Mouse (Mus musculus): Measurements from ENCODE around the gene Pcbp4. TPM values are rescaled to one million over a fixed set of nuclear protein-coding genes. Genes with fewer than 3 reads are reported as not detected.

Pcbp4 gene
- polyA plus RNA-seq (2014; fragmentation: Nextera tagmentation; extraction: Ambion mirVana), result 219 and 256 TPM in 2 replicates

GRCm38 (mm10) chr9:106453271-106454070 lies at the start of gene Pcbp4:
TSS of gene Pcbp4 (plus strand) at chr9:106453291.
- under 1% methylated on average over 37 of the region's 74 CpGs for WGBS
- Histone ChIP-seq H3K27ac (ENCODE audit: low read depth, low read length) (peak within 1 kb of the TSS; percentile 97), H3K4me2 (peak within 1 kb of the TSS; percentile 78), H3K4me3 (ENCODE audit: low read depth, low read length) (peak within 1 kb of the TSS; percentile 88), H3K9me3 (ENCODE audit: control insufficient read depth, low read length) (no peaks in the 10 kb centered on the region), H3K27me3 (ENCODE audit: control insufficient read depth, insufficient read depth, low read length) (no peaks in the 10 kb centered on the region), H3K4me1 (ENCODE audit: control insufficient read depth, insufficient read depth, low read length) (peaks cover 64% of the 10 kb centered on the region), H3K9ac (ENCODE audit: low read length) (peak within 1 kb of the TSS; percentile 97), H3K36me3 (ENCODE audit: control insufficient read depth, insufficient read depth, low read length) (no peaks in the 10 kb centered on the region; the same call in 1 of the 2 replicates)
- DNase-seq (ENCODE audit: low spot score, missing footprints) (peak; percentile 97), ATAC-seq (ENCODE audit: low FRiP score) (peak; percentile 76)

DNA sequence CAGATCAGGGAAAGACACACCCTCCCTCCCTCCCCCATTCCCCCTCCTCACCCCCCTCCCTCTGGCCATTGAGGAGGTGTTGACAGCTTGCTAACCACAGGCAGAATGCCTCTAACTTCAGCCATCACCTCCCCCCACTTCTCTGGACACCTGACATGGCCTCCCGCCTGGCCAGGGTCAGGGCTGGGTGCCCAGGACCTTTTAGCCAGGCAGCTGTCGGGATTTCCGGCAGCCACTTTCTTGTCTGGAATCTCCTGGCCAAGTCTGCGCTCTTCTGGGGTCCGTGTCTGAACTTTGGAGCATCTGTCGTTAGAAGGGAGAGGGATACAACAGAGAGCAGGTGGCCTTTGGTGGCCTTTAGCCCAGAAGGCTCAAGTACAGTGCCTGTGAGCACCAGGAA lies 47.8 kb upstream of the Pcbp4 start:
- no peaks in the 10 kb centered on the region for H3K36me3 ChIP-seq (ENCODE audit: control insufficient read depth, insufficient read depth, low read length)
- WGBS, result 47% methylated on average over 6 of the region's 6 CpGs
- no peaks in the 10 kb centered on the region for H3K27me3 ChIP-seq (ENCODE audit: control insufficient read depth, insufficient read depth, low read length)
- no peak for DNase-seq (ENCODE audit: low spot score, missing footprints)
- H3K4me3 ChIP-seq (ENCODE audit: low read depth, low read length), result no peak overlapping the region
- no peak overlapping the region for H3K27ac ChIP-seq (ENCODE audit: low read depth, low read length)
- H3K9me3 ChIP-seq (ENCODE audit: control insufficient read depth, low read length), result no peaks in the 10 kb centered on the region
- ATAC-seq (ENCODE audit: low FRiP score), result no peak
- H3K4me1 ChIP-seq (ENCODE audit: control insufficient read depth, insufficient read depth, low read length), result no peaks in the 10 kb centered on the region
- H3K4me2 ChIP-seq, result no peak overlapping the region
- H3K9ac ChIP-seq (ENCODE audit: low read length), result no peak overlapping the region

DNA sequence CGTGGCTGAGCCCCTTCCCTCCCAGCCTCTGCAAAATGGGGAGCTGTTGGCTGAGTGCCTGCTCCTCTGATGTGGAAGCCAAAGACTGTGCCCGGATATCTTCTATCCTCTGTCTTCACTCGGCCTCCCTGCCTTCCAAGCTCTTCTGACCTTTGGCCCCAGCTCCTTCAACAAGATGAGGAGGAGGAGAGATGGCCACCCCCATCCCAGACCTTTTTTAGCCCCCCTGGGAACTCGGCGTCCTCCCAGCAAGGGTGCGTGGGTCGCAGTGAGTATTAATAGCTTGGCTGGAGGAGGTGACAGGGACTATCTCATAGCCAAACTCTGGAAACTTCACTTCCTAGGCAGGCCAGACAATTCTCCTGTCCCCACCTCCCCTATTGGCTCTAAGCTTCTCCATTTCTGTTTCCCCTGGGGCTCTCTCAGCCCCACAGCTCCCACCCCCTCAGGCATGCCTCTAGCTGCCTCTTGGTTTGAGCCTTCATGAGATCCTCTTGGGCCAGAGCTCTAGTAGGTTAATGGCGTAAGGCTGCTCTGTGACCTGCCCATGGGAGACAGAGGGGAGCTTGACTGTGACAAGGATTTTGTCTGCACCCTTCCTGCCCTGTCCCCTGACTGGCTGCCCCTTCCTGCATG lies 46.5 kb upstream of the Pcbp4 start:
- no peak for DNase-seq (ENCODE audit: low spot score, missing footprints)
- Histone ChIP-seq H3K4me2 (no peak overlapping the region), H3K27me3 (ENCODE audit: control insufficient read depth, insufficient read depth, low read length) (no peaks in the 10 kb centered on the region), H3K9me3 (ENCODE audit: control insufficient read depth, low read length) (no peaks in the 10 kb centered on the region), H3K36me3 (ENCODE audit: control insufficient read depth, insufficient read depth, low read length) (no peaks in the 10 kb centered on the region), H3K4me1 (ENCODE audit: control insufficient read depth, insufficient read depth, low read length) (no peaks in the 10 kb centered on the region), H3K4me3 (ENCODE audit: low read depth, low read length) (no peak overlapping the region), H3K9ac (ENCODE audit: low read length) (no peak overlapping the region), H3K27ac (ENCODE audit: low read depth, low read length) (no peak overlapping the region)
- 60% methylated on average over 8 of the region's 8 CpGs for WGBS
- no peak for ATAC-seq (ENCODE audit: low FRiP score)

GRCm38 (mm10) chr9:106409096-106409495 lies 44.0 kb upstream of the Pcbp4 start:
- H3K27me3 ChIP-seq (ENCODE audit: control insufficient read depth, insufficient read depth, low read length), result no peaks in the 10 kb centered on the region
- H3K9me3 ChIP-seq (ENCODE audit: control insufficient read depth, low read length), result no peaks in the 10 kb centered on the region
- no peaks in the 10 kb centered on the region for H3K4me1 ChIP-seq (ENCODE audit: control insufficient read depth, insufficient read depth, low read length)
- no peak overlapping the region for H3K4me2 ChIP-seq
- WGBS, result 98% methylated on average over 4 of the region's 4 CpGs
- H3K36me3 ChIP-seq (ENCODE audit: control insufficient read depth, insufficient read depth, low read length), result no peaks in the 10 kb centered on the region
- H3K27ac ChIP-seq (ENCODE audit: low read depth, low read length), result no peak overlapping the region
- no peak overlapping the region for H3K4me3 ChIP-seq (ENCODE audit: low read depth, low read length)
- no peak for ATAC-seq (ENCODE audit: low FRiP score)
- no peak for DNase-seq (ENCODE audit: low spot score, missing footprints)
- H3K9ac ChIP-seq (ENCODE audit: low read length), result no peak overlapping the region

- H3K4me3 ChIP-seq (ENCODE audit: low read depth, low read length), result no peak overlapping the region
- no peaks in the 10 kb centered on the region for H3K9me3 ChIP-seq (ENCODE audit: control insufficient read depth, low read length)
- no peak for ATAC-seq (ENCODE audit: low FRiP score)
- no peak overlapping the region for H3K27ac ChIP-seq (ENCODE audit: low read depth, low read length)
- H3K36me3 ChIP-seq (ENCODE audit: control insufficient read depth, insufficient read depth, low read length), result no peaks in the 10 kb centered on the region
- WGBS, result 83% methylated on average over 2 of the region's 2 CpGs
- H3K9ac ChIP-seq (ENCODE audit: low read length), result no peak overlapping the region
- no peak overlapping the region for H3K4me2 ChIP-seq
- H3K4me1 ChIP-seq (ENCODE audit: control insufficient read depth, insufficient read depth, low read length), result no peaks in the 10 kb centered on the region
- no peak for DNase-seq (ENCODE audit: low spot score, missing footprints)
- no peaks in the 10 kb centered on the region for H3K27me3 ChIP-seq (ENCODE audit: control insufficient read depth, insufficient read depth, low read length)
Measured at GRCm38 (mm10) chr9:106410086-106410650, 42.9 kb upstream of the Pcbp4 start.

- Histone ChIP-seq H3K9ac (ENCODE audit: low read length) (no peak overlapping the region), H3K9me3 (ENCODE audit: control insufficient read depth, low read length) (no peaks in the 10 kb centered on the region), H3K27ac (ENCODE audit: low read depth, low read length) (no peak overlapping the region), H3K4me1 (ENCODE audit: control insufficient read depth, insufficient read depth, low read length) (no peaks in the 10 kb centered on the region), H3K4me3 (ENCODE audit: low read depth, low read length) (no peak overlapping the region), H3K36me3 (ENCODE audit: control insufficient read depth, insufficient read depth, low read length) (no peaks in the 10 kb centered on the region), H3K27me3 (ENCODE audit: control insufficient read depth, insufficient read depth, low read length) (no peaks in the 10 kb centered on the region), H3K4me2 (no peak overlapping the region)
- 84% methylated on average over 9 of the region's 9 CpGs for WGBS
- DNase-seq (ENCODE audit: low spot score, missing footprints) (no peak), ATAC-seq (ENCODE audit: low FRiP score) (no peak)
Measured at GRCm38 (mm10) chr9:106411091-106411594, 41.9 kb upstream of the Pcbp4 start.

- Histone ChIP-seq H3K4me1 (ENCODE audit: control insufficient read depth, insufficient read depth, low read length) (no peaks in the 10 kb centered on the region), H3K9me3 (ENCODE audit: control insufficient read depth, low read length) (no peaks in the 10 kb centered on the region), H3K4me2 (no peak overlapping the region), H3K4me3 (ENCODE audit: low read depth, low read length) (no peak overlapping the region), H3K36me3 (ENCODE audit: control insufficient read depth, insufficient read depth, low read length) (no peaks in the 10 kb centered on the region), H3K27ac (ENCODE audit: low read depth, low read length) (no peak overlapping the region), H3K27me3 (ENCODE audit: control insufficient read depth, insufficient read depth, low read length) (no peaks in the 10 kb centered on the region), H3K9ac (ENCODE audit: low read length) (no peak overlapping the region)
- DNase-seq (ENCODE audit: low spot score, missing footprints) (no peak), ATAC-seq (ENCODE audit: low FRiP score) (no peak)
- 71% methylated on average over 6 of the region's 6 CpGs for WGBS
Measured at GRCm38 (mm10) chr9:106411729-106412128, 41.4 kb upstream of the Pcbp4 start.

DNA sequence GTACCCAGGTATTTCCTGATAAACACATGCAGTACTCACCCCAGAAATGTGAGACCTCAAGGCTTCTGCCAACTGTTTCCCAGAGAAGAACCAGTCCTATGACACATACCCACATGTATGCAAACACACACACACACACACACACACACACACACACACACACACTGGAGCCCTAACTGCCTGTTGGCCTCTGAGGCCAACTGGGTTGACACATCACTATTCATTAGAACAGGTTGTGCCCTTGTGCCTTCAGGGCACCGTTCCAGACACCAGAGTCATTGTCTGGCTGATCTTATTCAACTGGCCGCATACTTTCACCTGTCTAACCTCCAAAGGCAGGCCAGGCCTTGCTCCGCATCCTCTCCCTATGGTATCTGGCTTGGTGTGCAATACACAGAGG lies 40.9 kb upstream of the Pcbp4 start:
- DNase-seq (ENCODE audit: low spot score, missing footprints) (no peak), ATAC-seq (ENCODE audit: low FRiP score) (no peak)
- H3K4me1 ChIP-seq (ENCODE audit: control insufficient read depth, insufficient read depth, low read length), result no peaks in the 10 kb centered on the region
- no peak overlapping the region for H3K27ac ChIP-seq (ENCODE audit: low read depth, low read length)
- no peaks in the 10 kb centered on the region for H3K27me3 ChIP-seq (ENCODE audit: control insufficient read depth, insufficient read depth, low read length)
- no peaks in the 10 kb centered on the region for H3K9me3 ChIP-seq (ENCODE audit: control insufficient read depth, low read length)
- H3K9ac ChIP-seq (ENCODE audit: low read length), result no peak overlapping the region
- no peaks in the 10 kb centered on the region for H3K36me3 ChIP-seq (ENCODE audit: control insufficient read depth, insufficient read depth, low read length)
- 78% methylated on average over 3 of the region's 3 CpGs for WGBS
- H3K4me3 ChIP-seq (ENCODE audit: low read depth, low read length), result no peak overlapping the region
- no peak overlapping the region for H3K4me2 ChIP-seq

DNA sequence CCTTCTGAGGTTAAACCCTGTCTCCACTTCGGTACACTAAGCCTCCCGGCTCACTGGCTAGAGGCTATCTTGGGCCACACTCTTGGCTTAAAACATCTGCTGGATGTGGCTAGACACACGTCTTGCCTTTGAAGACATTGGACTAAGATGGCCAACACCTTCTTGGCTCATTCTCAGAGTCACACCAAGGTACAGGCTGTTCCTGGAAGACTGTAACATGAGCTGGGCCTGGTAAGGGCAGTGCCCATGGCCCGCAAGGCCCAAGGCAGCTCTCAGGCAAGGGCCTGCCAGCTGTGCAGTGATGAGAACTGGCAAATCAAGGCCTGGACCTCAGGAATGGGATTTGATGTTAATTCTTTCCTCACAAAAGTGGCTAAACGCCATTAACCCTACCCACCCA lies 39.5 kb upstream of the Pcbp4 start:
- Histone ChIP-seq H3K27ac (ENCODE audit: low read depth, low read length) (no peak overlapping the region), H3K4me1 (ENCODE audit: control insufficient read depth, insufficient read depth, low read length) (peaks cover 9% of the 10 kb centered on the region), H3K9ac (ENCODE audit: low read length) (no peak overlapping the region), H3K4me2 (no peak overlapping the region), H3K9me3 (ENCODE audit: control insufficient read depth, low read length) (no peaks in the 10 kb centered on the region), H3K36me3 (ENCODE audit: control insufficient read depth, insufficient read depth, low read length) (no peaks in the 10 kb centered on the region), H3K4me3 (ENCODE audit: low read depth, low read length) (no peak overlapping the region), H3K27me3 (ENCODE audit: control insufficient read depth, insufficient read depth, low read length) (no peaks in the 10 kb centered on the region)
- DNase-seq (ENCODE audit: low spot score, missing footprints), result no peak
- ATAC-seq (ENCODE audit: low FRiP score), result no peak
- WGBS, result 86% methylated on average over 5 of the region's 5 CpGs

All from midbrain, embryonic 11.5 days (tissue).